Mouse (Mus musculus) forebrain, embryonic 12.5 days (tissue): ENCODE results near the gene Bag6. TPM values are rescaled to one million over a fixed set of nuclear protein-coding genes. Genes with fewer than 3 reads are reported as not detected.

Source experiments
- ATAC-seq: fragments of 200-750 bp; cut with Nextera tagmentation; 2 replicates; pipeline ENCODE4 v1.8.0; 2017; ENCODE audit warnings: moderate TSS enrichment; ENCODE audit not compliant: low FRiP score
- H3K27ac ChIP-seq: fragments of 300-500 bp; sonication (generic); 2 replicates; pipeline ENCODE4 v1.5.1; 2016; ENCODE audit warnings: mild to moderate bottlenecking
- H3K27me3 ChIP-seq: fragments of 300-500 bp; sonication (generic); 2 replicates; pipeline ENCODE4 v1.6.1; 2016; ENCODE audit warnings: mild to moderate bottlenecking
- H3K36me3 ChIP-seq: fragments of 300-500 bp; sonication (generic); replicated peaks from 2 replicates; pipeline ENCODE4 v1.6.1; 2016; ENCODE audit warnings: mild to moderate bottlenecking
- H3K4me1 ChIP-seq: fragments of 300-500 bp; sonication (generic); 2 replicates; pipeline ENCODE4 v1.6.1; 2016
- H3K4me2 ChIP-seq: fragments of 300-500 bp; sonication (generic); 2 replicates; pipeline ENCODE4 v1.6.1; 2016; ENCODE audit warnings: mild to moderate bottlenecking, moderate library complexity
- H3K4me3 ChIP-seq: fragments of 300-500 bp; sonication (generic); replicated peaks from 2 replicates; pipeline ENCODE4 v1.5.1; 2016; ENCODE audit warnings: mild to moderate bottlenecking
- H3K9ac ChIP-seq: fragments of 300-500 bp; sonication (generic); 2 replicates; pipeline ENCODE4 v1.6.1; 2016; ENCODE audit warnings: mild to moderate bottlenecking
- H3K9me3 ChIP-seq: fragments of 300-500 bp; sonication (generic); 2 replicates; pipeline ENCODE4 v1.6.1; 2016
- WGBS: fragments of 180-500 bp; shearing (Covaris S2); methylation state at CpG from one replicate; pipeline ENCODE4 v1.1.7; 2016; 5-methylcytosine and 5-hydroxymethylcytosine counted together
- microRNA-seq: library from miRNA; unstranded; fragments of <30 nt; microRNA quantifications from one replicate; pipeline ENCODE4, GENCODE M21; 2017
- polyA plus RNA-seq: library from polyadenylated mRNA; unstranded; fragments of >200 nt; fragmentation: Nextera tagmentation; extraction: Ambion mirVana; gene quantifications from 2 replicates; pipeline ENCODE4 v1.2.1, GENCODE M21; 2016

Bag6 gene
- polyA plus RNA-seq, 1 experiment from 2014 or later = 88.9 TPM

- ATAC-seq = 0 out of 2 replicates have a peak, but pooled peaks have one; percentile 6
- H3K27ac ChIP-seq = no peak overlapping the region
- H3K4me1 ChIP-seq = peaks cover 10% of the 10 kb centered on the region
- H3K4me2 ChIP-seq = peak overlapping the region; percentile 61
- peaks cover 52% of the 10 kb centered on the region for H3K27me3 ChIP-seq
- H3K9ac ChIP-seq = peak overlapping the region; percentile 39; the same call in 1 of the 2 replicates
- WGBS = 46% methylated on average over 19 of the region's 19 CpGs
- peak overlapping the region; percentile 39 for H3K4me3 ChIP-seq
- H3K9me3 ChIP-seq = no peaks in the 10 kb centered on the region
- H3K36me3 ChIP-seq = no peaks in the 10 kb centered on the region
Measured at GRCm38 (mm10) chr17:35194844-35195630, 60.1 kb downstream of the Bag6 start.

- H3K9ac ChIP-seq = peak overlapping the region; percentile 39
- H3K4me2 ChIP-seq = peak overlapping the region; percentile 61
- peaks cover 10% of the 10 kb centered on the region for H3K4me1 ChIP-seq
- WGBS = 2% methylated on average over 66 of the region's 66 CpGs
- H3K36me3 ChIP-seq = no peaks in the 10 kb centered on the region
- H3K27me3 ChIP-seq = peaks cover 59% of the 10 kb centered on the region
- H3K9me3 ChIP-seq = no peaks in the 10 kb centered on the region
- peak; percentile 58 for ATAC-seq
- H3K27ac ChIP-seq = no peak overlapping the region
- peak overlapping the region; percentile 39 for H3K4me3 ChIP-seq
Measured at GRCm38 (mm10) chr17:35195631-35196320, 60.8 kb downstream of the Bag6 start.

GRCm38 (mm10) chr17:35196321-35196641 lies 61.3 kb downstream of the Bag6 start:
- no peak for ATAC-seq
- Histone ChIP-seq H3K4me1 (peaks cover 10% of the 10 kb centered on the region), H3K9ac (no peak overlapping the region; the same call in 1 of the 2 replicates), H3K4me2 (peak overlapping the region; percentile 61), H3K27ac (no peak overlapping the region), H3K9me3 (no peaks in the 10 kb centered on the region), H3K27me3 (peaks cover 63% of the 10 kb centered on the region), H3K36me3 (no peaks in the 10 kb centered on the region), H3K4me3 (peak overlapping the region; percentile 39)
- 33% methylated on average over 9 of the region's 9 CpGs for WGBS

Small RNA genes lying within 50 kb of the gene (microRNA-seq; reads per million reads assigned to microRNA genes)
- not detected for gene Mir6973a

Other genes starting within 250 kb of the Bag6 start
- 1.3 and 1.6 TPM in 2 replicates for gene C2, start 236.9 kb upstream of the Bag6 start, polyA plus RNA-seq
- gene Ehmt2, start 236.7 kb upstream of the Bag6 start, polyA plus RNA-seq = 111 and 114 TPM in 2 replicates
- not detected in 2 replicates for gene Slc44a4, start 220.7 kb upstream of the Bag6 start, polyA plus RNA-seq
- gene Neu1, start 203.9 kb upstream of the Bag6 start, polyA plus RNA-seq = 16.2 and 16.9 TPM in 2 replicates
- gene Hspa1b, start 175.9 kb upstream of the Bag6 start, polyA plus RNA-seq = 0.11 and 0.21 TPM in 2 replicates
- not detected in 2 replicates for gene Gm20481, start 165.3 kb upstream of the Bag6 start, polyA plus RNA-seq
- 2.0 and 2.3 TPM in 2 replicates for gene Hspa1a, start 163.0 kb upstream of the Bag6 start, polyA plus RNA-seq
- gene Hspa1l, start 162.5 kb upstream of the Bag6 start, polyA plus RNA-seq = 1.2 and 1.3 TPM in 2 replicates
- 226 and 238 TPM in 2 replicates for gene Lsm2, start 153.3 kb upstream of the Bag6 start, polyA plus RNA-seq
- 158 and 159 TPM in 2 replicates for gene Vars, start 134.2 kb upstream of the Bag6 start, polyA plus RNA-seq
- gene Vwa7, start 118.6 kb upstream of the Bag6 start, polyA plus RNA-seq = 0.17 and 0.27 TPM in 2 replicates
- 7.4 and 7.7 TPM in 2 replicates for gene Sapcd1, start 107.2 kb upstream of the Bag6 start, polyA plus RNA-seq
- gene Msh5, start 88.4 kb upstream of the Bag6 start, polyA plus RNA-seq = 5.3 and 5.6 TPM in 2 replicates
- 152 and 155 TPM in 2 replicates for gene Clic1, start 85.2 kb upstream of the Bag6 start, polyA plus RNA-seq
- 513 and 534 TPM in 2 replicates for gene Ddah2, start 76.1 kb upstream of the Bag6 start, polyA plus RNA-seq
- not detected in 2 replicates for gene Ly6g6c, start 69.8 kb upstream of the Bag6 start, polyA plus RNA-seq
- gene Mpig6b, start 69.0 kb upstream of the Bag6 start, polyA plus RNA-seq = 0.40 and 0.54 TPM in 2 replicates
- 0.28 and 0.50 TPM in 2 replicates for gene Ly6g6e, start 58.3 kb upstream of the Bag6 start, polyA plus RNA-seq
- 0.29 and 1.6 TPM in 2 replicates for gene Ly6g6d, start 57.1 kb upstream of the Bag6 start, polyA plus RNA-seq
- 0.17 and 0.18 TPM in 2 replicates for gene Ly6g6f, start 49.6 kb upstream of the Bag6 start, polyA plus RNA-seq
- 59.2 and 70.7 TPM in 2 replicates for gene Abhd16a, start 45.9 kb upstream of the Bag6 start, polyA plus RNA-seq
- gene Ly6g5c, start 26.9 kb upstream of the Bag6 start, polyA plus RNA-seq = not detected in 2 replicates
- 0.96 and 1.5 TPM in 2 replicates for gene Ly6g5b, start 19.8 kb upstream of the Bag6 start, polyA plus RNA-seq
- gene Gpank1, start 13.7 kb upstream of the Bag6 start, polyA plus RNA-seq = 27.4 and 28.1 TPM in 2 replicates
- gene Csnk2b, start 13.1 kb upstream of the Bag6 start, polyA plus RNA-seq = 283 and 284 TPM in 2 replicates
- gene D17H6S53E, start 8.8 kb upstream of the Bag6 start, polyA plus RNA-seq = 5.3 and 7.2 TPM in 2 replicates
- gene Apom, start 3.1 kb upstream of the Bag6 start, polyA plus RNA-seq = 0.46 and 0.63 TPM in 2 replicates
- gene Prrc2a, start 29.7 kb downstream of the Bag6 start, polyA plus RNA-seq = 221 and 231 TPM in 2 replicates
- 4.3 and 4.9 TPM in 2 replicates for gene Aif1, start 40.9 kb downstream of the Bag6 start, polyA plus RNA-seq
- gene Lst1, start 53.3 kb downstream of the Bag6 start, polyA plus RNA-seq = 4.0 and 4.8 TPM in 2 replicates
- gene Ltb, start 59.3 kb downstream of the Bag6 start, polyA plus RNA-seq = not detected in 2 replicates
- gene Tnf, start 66.8 kb downstream of the Bag6 start, polyA plus RNA-seq = not detected in 2 replicates
- gene Lta, start 70.2 kb downstream of the Bag6 start, polyA plus RNA-seq = not detected in 2 replicates
- 0.41 TPM in 2 replicates for gene Gm16181, start 85.7 kb downstream of the Bag6 start, polyA plus RNA-seq
- gene Atp6v1g2, start 98.5 kb downstream of the Bag6 start, polyA plus RNA-seq = 16.2 and 17.3 TPM in 2 replicates
- gene Nfkbil1, start 100.6 kb downstream of the Bag6 start, polyA plus RNA-seq = 11.0 and 12.9 TPM in 2 replicates
- gene Ddx39b, start 106.6 kb downstream of the Bag6 start, polyA plus RNA-seq = 614 and 623 TPM in 2 replicates
- gene H2-D1, start 127.6 kb downstream of the Bag6 start, polyA plus RNA-seq = 37.2 and 39.2 TPM in 2 replicates
- gene H2-Q1, start 185.2 kb downstream of the Bag6 start, polyA plus RNA-seq = not detected in 2 replicates
- not detected in 2 replicates for gene H2-Q2, start 207.1 kb downstream of the Bag6 start, polyA plus RNA-seq
- 1.3 and 1.6 TPM in 2 replicates for gene H2-Q4, start 244.4 kb downstream of the Bag6 start, polyA plus RNA-seq